Mouse (Mus musculus): ENCODE measurements around the gene Gls2.
"Not testable (repeated sequence)": the region's sequence is repeated elsewhere in the genome, so short reads cannot be mapped to it uniquely, and the experiment has no call there.

Gene Gls2

DNA sequence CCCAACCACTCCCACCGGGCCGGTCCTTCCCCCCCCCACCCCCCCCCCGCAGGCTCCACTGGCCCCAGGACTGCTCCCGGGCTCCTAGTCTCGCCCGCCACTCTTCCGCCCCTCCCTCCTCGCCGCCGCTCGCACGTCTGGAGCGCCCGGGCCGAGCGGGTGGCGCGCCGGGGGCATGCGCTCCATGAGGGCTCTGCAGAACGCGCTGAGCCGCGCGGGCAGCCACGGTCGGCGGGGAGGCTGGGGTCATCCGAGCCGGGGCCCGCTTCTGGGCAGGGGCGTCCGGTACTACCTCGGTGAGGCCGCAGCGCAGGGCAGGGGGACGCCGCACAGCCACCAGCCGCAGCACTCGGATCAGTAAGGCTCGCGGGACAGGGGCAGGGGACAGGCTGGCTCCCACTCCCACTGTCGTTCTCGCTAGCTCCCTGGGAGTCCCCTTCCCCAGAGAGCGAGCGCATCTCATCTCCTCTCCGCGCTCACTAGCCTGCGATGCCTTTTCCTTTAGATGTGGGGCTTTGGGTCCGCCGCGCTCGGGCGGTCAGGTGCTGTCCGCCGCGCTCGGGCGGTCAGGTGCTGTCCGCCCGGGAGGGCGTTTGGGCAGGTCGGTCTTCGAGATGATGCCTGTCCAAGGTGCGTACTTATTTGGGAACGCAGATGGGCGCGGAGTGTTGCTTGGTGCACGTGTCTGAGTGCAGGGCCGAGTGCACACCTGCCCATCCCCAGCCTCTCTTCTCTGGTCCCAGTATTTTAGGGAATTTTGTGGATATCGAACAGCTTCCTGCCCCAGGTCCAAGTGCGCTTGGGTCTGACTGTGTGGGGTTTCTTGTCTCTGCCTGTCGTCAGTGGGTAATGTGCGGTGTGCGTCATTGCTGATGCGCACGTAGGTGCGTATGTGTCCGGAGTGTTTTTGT lies 549 bp downstream of the Gls2 start:
- DNase-seq (ENCODE audit: extremely low read depth, low read depth, low spot score), result no peak

DNA sequence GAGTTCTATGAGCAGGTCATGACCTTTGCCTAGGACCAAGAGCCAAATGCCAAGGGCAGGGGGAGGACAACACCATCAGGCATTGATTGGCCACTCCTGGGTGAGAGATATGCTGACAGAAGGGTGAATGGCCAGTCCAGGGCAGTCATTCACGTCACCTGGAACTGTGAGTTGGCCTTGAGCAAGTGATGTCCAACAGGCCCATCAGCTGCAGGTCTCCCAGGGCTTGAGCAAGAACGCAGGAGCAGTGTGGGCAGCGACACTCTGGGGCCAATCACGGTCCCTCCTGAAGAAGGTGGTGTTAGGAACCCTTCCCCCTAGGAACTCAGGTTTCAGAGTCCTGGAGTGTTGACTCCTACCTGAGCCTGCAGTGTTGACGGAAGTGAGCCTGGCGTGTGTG lies 7.6 kb downstream of the Gls2 start:
- DNase-seq (ENCODE audit: extremely low read depth, low read depth, low spot score), result no peak

DNA sequence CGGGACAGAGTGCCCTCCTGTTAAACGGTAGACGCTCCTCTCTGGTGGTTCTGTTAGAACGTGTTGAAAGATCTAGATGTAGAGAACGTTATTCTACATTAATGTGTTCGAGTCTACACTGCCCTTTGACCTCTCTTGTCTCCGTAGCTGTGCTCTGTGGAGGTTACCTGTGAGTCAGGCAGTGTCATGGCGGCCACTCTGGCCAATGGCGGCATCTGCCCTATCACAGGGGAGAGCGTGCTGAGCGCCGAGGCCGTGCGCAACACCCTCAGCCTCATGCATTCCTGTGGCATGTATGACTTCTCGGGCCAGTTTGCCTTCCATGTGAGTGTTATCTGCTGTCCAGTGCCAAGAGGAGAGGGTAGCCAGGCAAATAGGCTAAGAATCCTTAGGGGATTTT lies 10.7 kb downstream of the Gls2 start:
- no peak for DNase-seq (ENCODE audit: extremely low read depth, low read depth, low spot score)

DNA sequence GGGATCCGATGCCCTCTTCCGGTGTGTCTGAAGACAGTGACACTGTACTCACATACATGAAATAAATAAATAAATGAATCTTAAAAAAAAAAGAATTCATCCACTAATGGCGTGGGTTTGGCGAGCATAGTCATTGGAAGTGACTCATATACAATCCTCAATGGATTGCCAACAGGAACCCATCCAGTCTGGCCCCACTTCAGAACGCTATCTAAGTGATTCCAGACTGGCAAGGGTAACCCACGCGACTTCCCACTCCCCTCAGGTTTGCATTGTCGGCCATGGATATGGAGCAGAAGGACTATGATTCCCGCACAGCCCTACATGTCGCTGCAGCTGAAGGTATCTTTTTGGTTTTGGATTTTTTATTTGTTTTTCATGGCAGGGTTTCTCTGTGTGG lies 14.1 kb downstream of the Gls2 start:
- DNase-seq (ENCODE audit: extremely low read depth, low read depth, low spot score), result no peak

DNA sequence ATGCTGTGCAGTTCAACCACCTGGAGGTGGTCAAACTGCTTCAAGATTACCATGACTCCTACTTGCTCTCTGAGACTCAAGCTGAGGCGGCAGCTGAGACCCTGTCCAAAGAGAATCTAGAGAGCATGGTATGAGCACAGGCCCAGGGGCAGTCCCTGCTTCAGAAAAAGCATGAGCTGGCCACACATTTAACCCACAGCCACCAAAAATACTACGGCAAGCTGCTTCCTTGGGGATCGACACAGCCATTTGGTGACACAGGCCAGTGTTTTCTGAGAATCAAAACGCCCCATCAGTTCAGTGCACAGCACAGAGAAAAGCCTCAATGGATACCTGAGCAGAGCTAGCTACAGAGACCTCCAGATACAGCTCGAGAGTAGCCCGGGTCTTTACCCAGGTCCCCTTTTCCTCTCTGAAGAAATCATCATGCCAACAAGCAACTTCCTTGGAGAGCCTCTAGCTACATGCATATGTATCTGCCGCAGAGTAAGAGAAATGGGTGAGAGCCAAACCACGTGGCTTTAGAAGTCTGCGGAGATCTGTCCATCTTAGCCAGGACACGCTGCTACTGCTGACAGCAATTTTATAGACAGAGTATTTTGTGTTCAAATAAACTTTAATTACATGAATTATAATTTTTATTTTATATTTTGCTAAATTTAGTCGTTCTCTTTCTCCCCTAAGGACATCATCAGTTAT lies 15.2 kb downstream of the Gls2 start:
- DNase-seq (ENCODE audit: extremely low read depth, low read depth, low spot score), result no peak

DNA sequence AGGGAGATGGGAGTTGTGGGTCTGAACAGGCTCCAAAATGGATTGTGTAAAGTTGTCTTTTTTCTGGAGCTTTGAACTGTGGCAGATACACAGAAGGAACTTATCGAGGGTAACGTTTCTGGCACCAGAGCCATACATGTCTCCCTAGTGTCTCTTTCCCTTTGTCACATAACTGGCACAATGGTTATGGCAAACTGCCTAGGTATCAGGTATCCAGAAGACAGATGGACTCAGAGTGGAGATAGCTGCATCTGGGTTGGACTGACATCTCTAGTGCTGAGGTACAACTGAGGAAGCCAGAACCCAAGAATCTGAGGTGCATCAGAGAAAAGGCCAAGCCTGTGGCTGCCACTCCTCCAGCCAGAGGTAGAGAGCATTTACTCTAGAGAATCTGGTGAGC lies 15.9 kb downstream of the Gls2 start:
- DNase-seq (ENCODE audit: extremely low read depth, low read depth, low spot score), result no peak

DNA sequence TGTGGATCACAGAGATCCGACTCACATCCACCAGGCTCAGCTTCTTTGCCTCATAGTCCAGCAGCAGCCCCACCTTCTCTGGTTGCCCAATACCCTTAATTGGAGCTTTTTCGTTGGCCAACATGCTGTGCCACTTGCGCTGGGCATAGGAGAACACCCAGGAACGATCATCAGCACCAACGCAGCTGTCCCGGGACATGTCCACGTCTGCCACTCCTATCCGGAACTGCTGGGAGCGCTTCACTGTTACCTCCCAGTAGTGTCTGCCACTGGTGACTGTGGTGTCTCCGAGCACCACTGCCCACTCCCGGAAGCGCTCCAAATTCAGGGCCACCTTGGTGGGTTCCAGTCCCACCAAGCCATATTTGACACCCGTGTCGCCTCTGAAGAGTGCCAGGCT lies 16.7 kb downstream of the Gls2 start:
- no peak for DNase-seq (ENCODE audit: extremely low read depth, low read depth, low spot score)

DNA sequence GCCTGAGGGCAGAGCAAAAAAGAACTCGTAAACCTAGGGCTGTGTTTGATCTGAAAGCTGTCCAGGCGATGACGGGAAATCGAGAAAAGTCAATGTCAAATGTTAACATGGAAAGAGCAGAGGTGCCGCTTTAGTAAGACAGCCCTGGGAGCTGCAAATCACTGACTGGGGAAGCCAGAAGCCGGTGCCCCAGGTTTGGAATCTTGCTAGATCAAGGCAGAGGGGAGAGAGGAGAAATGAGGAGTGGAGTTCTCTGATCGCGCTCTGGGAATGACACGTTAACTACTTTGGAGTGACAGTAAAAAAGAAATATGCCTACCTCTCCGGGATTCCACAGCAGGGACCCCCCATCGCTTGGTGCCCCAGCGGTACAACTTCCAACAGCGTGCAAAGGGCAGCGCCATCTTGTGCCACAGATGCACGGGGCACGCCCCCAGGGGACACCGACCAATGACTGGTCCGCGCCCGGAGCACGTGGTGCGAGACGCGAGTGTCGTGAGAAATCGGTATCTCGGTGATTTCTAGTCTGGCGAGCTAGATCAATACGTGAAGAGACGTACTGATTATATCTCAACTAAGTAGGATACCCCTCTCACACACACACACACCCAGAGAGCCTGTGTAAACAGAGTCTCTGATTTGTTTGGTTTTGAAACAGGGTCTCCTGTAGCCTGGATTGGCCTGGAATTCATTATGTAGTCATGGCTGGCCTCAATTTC lies 17.3 kb downstream of the Gls2 start, which contains the start of gene Spryd4:
Gene Spryd4 (minus strand): TSS at position 418 of the 719 bp plus-strand sequence.
- no peak for DNase-seq (ENCODE audit: extremely low read depth, low read depth, low spot score)

DNA sequence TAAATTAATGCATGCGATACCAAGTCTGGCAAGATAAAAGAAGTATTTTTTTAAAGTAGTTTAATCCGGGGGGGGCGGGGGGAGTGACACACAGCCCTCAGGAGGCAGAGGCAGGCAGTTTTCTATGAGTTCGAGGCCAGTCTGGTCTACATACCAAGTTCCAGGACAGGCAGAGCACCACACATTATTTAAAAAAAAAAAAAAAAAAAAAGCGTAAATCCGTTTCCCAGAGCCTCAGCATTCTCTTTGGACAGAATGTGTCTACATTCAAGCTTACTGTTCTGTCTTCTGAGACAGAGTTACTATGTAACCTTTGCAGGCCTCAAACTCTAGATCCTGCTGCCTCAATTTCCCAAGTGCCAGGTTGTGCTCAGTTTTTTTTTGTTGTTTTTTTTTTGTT lies 17.9 kb downstream of the Gls2 start:
- no peak for DNase-seq (ENCODE audit: extremely low read depth, low read depth, low spot score)

DNA sequence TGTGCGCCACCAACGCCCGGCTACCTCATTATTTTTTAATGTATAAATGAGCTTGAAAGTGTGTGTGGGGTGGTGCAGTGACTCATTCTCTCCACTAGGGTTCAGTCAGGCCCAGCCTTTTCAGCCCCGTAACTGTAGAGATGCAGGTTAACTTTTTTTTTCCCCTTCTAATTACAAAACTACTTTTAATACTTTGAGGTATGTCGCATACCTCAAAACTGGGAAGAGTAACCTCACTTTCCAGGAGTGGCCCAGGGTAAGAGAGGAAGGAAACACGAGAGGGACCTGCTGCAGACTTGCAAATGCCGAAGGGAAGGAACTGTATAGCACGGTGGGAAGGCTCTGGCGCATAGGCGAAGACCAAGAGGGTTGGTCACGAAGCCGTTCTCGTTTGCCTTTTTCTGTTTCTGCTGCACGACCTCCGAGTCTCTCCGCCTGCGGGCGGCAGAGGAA lies 18.6 kb downstream of the Gls2 start:
- no peak for DNase-seq (ENCODE audit: extremely low read depth, low read depth, low spot score)

DNA sequence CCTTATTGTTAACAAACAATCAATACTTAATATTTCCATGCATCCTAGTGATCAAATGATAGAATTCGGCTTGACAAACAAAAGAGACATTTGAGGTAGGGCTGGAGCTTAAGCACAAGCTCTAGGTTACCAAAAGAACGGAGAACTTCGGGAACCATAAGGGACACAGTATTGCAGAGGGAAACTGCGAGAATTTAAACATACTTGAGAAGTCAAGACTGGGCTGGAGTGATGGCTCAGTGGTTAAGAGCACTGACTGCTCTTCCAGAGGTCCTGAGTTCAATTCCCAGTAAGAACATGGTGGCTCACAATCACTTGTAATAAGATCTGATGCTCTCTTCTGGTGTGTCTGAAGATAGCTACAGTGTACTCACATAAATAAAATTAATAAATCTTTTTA lies 19.9 kb downstream of the Gls2 start:
- DNase-seq (ENCODE audit: extremely low read depth, low read depth, low spot score), result not testable (repeated sequence)

DNA sequence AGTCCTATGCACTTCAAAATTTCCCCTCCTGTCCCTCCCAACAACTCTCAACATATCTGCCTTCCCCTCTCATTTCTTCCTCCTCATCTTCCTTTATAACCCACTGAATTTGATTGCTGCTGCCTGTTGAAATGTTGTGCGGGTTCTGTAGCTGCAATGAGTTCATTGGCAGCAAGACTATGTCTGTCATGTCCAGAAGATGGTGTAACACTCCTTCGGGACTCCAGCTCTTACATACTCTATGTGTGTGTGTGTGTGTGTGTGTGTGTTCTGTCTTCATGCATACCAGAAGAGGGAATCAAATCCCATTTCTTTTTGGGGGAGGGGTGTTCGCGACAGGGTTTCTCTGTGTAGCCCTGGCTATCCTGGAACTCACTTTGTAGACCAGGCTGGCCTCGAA lies 20.7 kb downstream of the Gls2 start:
- DNase-seq (ENCODE audit: extremely low read depth, low read depth, low spot score), result no peak

DNA sequence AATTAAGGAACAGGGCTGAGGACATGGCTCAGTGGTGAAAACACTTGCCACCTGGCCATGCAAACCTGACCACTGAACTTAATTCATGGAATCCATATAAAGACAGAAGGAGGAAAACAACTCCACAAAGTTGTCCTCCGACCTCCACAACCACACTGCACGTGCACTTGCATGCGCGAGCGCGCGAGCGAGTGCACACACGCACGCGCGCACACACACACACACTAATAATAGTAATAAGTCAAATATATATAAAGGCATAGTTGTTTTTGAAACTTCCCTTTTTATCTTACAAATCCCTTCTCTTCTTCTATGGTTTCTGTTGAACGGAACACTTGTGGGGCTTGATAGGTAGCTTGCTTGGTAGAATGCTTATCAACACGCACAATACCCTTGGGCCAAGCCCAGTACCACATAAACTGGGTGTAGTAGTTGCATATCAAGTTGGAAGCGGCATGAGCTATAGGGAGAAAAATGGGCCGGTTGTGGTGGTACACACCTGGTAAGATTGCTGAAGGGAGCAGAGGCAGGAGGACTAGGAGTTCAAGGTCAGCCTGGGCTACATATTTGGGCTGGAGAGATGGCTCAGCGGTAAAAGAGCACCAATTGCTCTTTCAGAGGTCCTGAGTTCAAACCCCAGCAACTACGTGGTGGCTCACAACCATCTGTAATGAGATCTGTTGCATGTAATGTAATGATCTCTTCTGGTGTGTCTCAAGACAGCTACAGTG lies 24.3 kb downstream of the Gls2 start:
- DNase-seq (ENCODE audit: extremely low read depth, low read depth, low spot score), result no peak

DNA sequence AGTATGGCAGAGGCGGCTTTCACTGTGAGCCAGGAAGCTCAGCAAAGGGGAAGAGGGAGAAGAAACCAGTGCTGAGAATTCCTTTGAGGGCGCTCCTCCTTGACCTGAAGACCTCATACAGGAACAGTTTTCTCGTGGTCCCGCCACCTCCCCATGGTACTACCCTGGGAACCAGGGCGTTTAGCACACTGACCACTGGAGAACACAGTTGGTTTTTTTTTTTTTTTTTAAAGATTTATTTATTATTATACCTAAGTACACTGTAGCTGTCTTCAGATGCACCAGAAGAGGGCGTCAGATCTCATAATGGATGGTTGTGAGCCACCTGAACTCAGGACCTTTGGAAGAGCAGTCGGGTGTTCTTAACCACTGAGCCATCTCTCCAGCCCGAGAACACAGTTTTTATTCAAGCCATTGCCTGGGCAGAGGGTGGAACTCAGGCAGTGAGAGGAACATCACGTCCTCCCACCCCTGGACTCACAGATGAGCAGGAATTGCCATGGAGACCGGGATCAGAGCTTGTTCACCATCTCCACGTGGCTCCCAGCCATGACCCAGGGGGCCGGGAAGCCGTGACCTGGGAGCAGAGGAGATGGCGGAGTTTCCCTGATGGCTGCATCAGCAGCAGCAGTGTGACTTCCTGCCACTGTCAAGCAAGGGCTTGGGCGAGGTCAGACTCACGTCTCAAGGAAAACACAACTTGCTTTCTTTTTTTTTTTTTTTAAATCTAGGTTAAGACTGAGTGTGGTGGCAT lies 27.5 kb downstream of the Gls2 start:
- DNase-seq (ENCODE audit: extremely low read depth, low read depth, low spot score), result no peak

DNA sequence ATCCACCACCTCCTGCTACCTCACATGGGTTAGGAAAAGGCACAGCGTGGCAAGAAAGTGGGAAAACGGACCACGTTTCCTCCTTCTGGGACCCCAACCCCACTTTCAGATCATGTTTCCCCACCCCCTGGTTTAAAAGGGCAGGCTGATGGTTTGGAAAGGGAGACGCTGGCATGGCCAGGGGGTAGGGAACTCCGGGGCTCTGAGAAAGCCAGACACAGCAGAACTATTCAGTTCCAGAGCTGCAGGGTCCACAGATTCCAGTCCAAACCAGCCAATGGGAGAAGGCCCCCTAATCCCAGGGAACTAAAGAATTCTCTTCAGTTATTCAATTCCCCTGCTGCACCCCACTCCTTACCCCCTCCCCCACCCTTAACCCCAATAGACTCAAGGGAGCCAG lies 30.8 kb downstream of the Gls2 start:
- no peak for DNase-seq (ENCODE audit: extremely low read depth, low read depth, low spot score)

DNA sequence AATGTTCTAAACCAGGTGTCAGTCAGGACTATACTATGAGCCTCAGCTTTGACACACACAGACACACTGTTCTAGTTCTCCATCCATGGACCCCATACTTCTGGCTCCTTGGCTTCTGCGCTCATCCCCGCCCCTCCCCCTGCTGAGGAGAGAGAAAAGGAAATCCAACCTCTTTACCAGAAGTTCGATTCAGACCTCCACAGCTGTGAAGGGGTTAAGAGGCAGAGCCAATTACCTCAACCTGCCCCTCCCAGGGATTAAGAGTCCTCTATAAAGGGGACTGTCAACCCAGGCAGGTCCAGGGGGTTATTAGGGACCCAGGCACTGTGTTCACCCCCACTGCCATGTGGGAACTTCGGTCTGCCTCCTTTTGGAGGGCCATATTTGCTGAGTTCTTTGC lies 31.3 kb downstream of the Gls2 start, which contains the start of gene Mip:
Gene Mip (plus strand): TSS at position 301 of the 400 bp plus-strand sequence.
- no peak for DNase-seq (ENCODE audit: extremely low read depth, low read depth, low spot score)

DNA sequence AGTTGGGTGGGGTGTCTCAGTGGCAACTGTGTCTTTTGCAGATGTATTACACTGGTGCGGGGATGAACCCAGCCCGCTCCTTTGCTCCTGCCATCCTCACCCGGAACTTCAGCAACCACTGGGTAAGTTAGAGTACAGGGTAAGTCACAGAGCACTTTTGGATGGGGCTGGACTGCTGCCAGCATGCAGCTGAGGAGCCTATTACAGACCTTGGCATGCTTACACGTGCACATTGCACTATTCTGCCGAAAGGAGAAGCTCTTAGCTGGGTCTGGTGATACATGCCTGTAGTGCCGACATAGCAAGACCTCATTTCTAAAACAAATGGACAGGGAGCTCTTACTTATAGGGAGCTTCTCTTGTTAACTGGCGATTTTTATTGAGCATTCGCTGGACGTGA lies 33.3 kb downstream of the Gls2 start:
- DNase-seq (ENCODE audit: extremely low read depth, low read depth, low spot score), result no peak

DNA sequence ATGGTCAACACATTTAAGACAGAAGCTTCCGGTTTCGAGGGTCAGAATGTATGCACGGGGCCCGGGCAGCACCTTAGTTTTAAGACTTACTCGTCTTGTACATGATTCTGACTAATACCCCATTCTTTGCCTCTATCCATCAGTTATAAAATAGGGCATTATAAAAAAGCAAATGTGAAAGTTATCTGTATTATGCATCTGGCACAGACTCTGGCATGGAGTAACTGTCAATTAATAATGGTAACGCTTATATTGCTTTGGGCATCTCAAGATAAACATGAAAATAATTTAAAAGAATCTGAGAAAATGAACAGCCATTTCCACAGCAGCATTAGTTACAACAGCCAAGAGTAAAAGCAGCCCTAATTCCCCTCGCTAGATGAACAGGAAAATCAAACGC lies 33.8 kb downstream of the Gls2 start:
- DNase-seq (ENCODE audit: extremely low read depth, low read depth, low spot score), result no peak

DNA sequence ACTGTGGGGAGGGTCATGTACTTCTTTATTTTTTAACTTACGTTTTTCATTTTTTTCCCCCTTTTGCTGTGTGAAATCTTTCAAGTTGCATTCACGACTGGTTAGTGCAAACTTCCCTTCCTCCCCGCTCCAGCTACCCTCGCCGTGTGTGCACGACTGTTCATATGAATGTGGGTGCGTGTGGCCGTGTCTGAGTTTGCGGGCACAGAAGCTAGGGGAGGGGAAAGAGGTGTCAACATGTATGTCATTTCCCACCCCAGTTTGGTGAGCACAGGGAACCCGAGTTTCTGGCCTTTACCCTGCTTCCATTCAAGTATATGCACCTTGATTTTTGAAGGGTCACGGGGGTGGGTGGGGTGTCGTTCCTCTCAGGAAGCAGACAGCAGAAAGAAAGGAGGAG lies 36.3 kb downstream of the Gls2 start:
- DNase-seq (ENCODE audit: extremely low read depth, low read depth, low spot score), result no peak

DNA sequence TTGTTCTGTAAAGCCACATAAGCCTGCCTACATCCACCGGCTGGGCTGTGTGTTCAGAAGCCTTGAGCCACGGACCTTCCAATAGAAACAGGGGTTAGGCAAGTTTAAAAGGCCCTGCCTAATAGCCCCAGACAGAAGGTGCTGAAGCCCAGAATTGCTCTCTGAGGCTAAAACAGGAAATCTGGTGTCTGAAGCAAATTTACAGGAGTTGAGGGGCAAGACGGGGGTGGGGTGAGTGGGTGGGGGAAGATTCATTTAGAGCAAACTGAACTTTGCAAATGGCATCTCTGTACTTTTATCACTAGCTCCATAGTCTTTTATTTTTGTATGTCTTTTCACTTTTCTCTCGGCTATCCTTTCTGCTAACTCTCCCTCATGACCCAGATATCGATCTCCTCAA lies 36.9 kb downstream of the Gls2 start:
- no peak for DNase-seq (ENCODE audit: extremely low read depth, low read depth, low spot score)

Measured in fat pad, adult 2 months (tissue).